Mouse (Mus musculus): ENCODE data around the gene Sclt1.

DNA sequence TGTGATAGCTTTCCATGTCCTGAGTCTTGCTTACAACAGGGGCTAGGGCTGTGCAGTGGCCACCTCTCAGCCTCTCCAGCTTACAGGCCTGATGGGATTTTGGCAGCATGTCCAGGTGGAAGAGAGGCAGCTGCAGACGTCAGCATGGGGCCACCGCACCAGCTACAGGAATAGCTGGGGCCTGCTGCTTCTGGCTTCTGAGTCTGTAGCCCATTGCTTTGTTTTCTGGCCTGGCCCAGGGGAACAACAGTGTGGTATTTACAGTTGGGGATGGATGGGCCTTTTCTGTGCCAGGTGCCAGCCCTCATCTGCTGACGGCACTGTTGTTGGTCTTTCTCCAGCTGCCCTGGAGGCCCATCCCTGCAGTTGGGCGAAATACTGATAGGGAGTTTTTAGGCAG lies 158.7 kb downstream of the Sclt1 start:
- TF ChIP-seq CTCF (IDR thresholded peaks at IDR 0.05; ENCODE audit: low read depth) (no peak), EP300 (optimal IDR thresholded peaks at IDR 0.05) (no peak)

Data from stomach, postnatal 0 days (tissue).